Mouse (Mus musculus) heart, embryonic 10.5 days (tissue): ENCODE measurements around the gene Gtpbp1. TPM values are rescaled to one million over a fixed set of nuclear protein-coding genes. Genes with fewer than 3 reads are reported as not detected.
A peak's percentile ranks its signal among the peaks of the same experiment; 100 is the strongest.

Experiments used
- DNase-seq: peaks from one replicate; pipeline ENCODE4 v3.0.0-alpha.2; 2017; ENCODE audit warnings: low spot score
- H3K27ac ChIP-seq: fragments of 300-500 bp; sonication (generic); 2 replicates; pipeline ENCODE4 v1.5.1; 2016; ENCODE audit warnings: mild to moderate bottlenecking
- H3K27me3 ChIP-seq: fragments of 300-500 bp; sonication (generic); 2 replicates; pipeline ENCODE4 v1.6.1; 2016; ENCODE audit warnings: mild to moderate bottlenecking; ENCODE audit not compliant: poor library complexity, insufficient read depth, severe bottlenecking
- H3K36me3 ChIP-seq: fragments of 300-500 bp; sonication (generic); 2 replicates; pipeline ENCODE4 v1.6.1; 2016; ENCODE audit warnings: mild to moderate bottlenecking, moderate library complexity
- H3K4me1 ChIP-seq: fragments of 300-500 bp; sonication (generic); 2 replicates; pipeline ENCODE4 v1.6.1; 2016; ENCODE audit warnings: mild to moderate bottlenecking
- H3K4me3 ChIP-seq: fragments of 300-500 bp; sonication (generic); 2 replicates; pipeline ENCODE4 v1.5.1; 2016; ENCODE audit warnings: mild to moderate bottlenecking, moderate library complexity
- H3K9me3 ChIP-seq: fragments of 300-500 bp; sonication (generic); 2 replicates; pipeline ENCODE4 v1.6.1; 2016; ENCODE audit warnings: mild to moderate bottlenecking, moderate library complexity
- WGBS: fragments of 180-500 bp; shearing (Covaris S2); methylation state at CpG from one replicate; pipeline ENCODE4 v1.1.7; 2016; 5-methylcytosine and 5-hydroxymethylcytosine counted together
- polyA plus RNA-seq: library from polyadenylated mRNA; unstranded; fragments of >200 nt; fragmentation: Nextera tagmentation; extraction: Ambion mirVana; gene quantifications from 2 replicates; pipeline ENCODE4 v1.2.1, GENCODE M21; 2016

Gtpbp1 gene
- polyA plus RNA-seq, 1 experiment from 2014 or later: 38.1 TPM

DNA sequence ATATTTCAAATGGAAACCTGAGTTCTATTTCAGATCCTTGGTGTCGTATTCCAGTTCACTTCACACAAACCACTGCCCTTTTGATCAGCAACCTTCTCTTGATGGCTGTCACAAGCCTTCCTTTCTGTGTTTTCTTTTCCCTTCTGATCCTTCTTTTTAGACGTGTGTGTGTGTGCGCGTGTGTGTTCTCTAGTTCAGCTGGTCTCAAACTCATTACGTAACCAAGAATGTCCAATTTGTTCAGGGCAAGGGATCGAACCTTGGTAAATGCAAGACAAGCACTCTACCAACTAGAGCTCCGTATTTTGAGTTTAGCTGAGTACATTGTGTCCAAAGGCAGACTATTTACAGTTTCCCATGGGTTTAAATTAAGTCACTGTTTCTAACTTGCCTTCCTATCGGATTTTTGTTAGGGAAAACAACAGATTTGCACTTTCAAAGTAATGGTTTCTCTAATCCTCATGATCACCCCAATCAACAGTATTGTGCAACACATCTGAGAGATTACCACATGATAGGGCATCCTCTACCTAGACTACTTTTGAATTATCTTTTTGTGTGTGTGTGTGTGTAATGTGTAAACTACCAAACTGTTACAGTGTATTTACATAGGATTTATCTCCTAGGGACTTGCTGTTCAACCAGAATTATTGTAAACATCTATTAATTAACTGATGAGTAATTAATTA lies 2.2 kb upstream of the Gtpbp1 start:
- H3K27ac ChIP-seq: peak overlapping the region; percentile 95
- WGBS: 5% methylated on average over 8 of the region's 8 CpGs
- peaks cover 64% of the 10 kb centered on the region for H3K4me1 ChIP-seq
- H3K9me3 ChIP-seq: no peaks in the 10 kb centered on the region
- H3K4me3 ChIP-seq: peak overlapping the region; percentile 86
- no peaks in the 10 kb centered on the region for H3K36me3 ChIP-seq
- no peak for DNase-seq
- H3K27me3 ChIP-seq: no peaks in the 10 kb centered on the region

- peaks cover 61% of the 10 kb centered on the region for H3K4me1 ChIP-seq
- H3K27ac ChIP-seq: peak overlapping the region; percentile 70
- H3K4me3 ChIP-seq: peak overlapping the region; percentile 94
- DNase-seq: no peak
- no peaks in the 10 kb centered on the region for H3K27me3 ChIP-seq
- WGBS: 16% methylated on average over 24 of the region's 24 CpGs
- H3K36me3 ChIP-seq: peaks cover 11% of the 10 kb centered on the region
- no peaks in the 10 kb centered on the region for H3K9me3 ChIP-seq
Observed at GRCm38 (mm10) chr15:79689662-79690425, 801 bp upstream of the Gtpbp1 start.

DNA sequence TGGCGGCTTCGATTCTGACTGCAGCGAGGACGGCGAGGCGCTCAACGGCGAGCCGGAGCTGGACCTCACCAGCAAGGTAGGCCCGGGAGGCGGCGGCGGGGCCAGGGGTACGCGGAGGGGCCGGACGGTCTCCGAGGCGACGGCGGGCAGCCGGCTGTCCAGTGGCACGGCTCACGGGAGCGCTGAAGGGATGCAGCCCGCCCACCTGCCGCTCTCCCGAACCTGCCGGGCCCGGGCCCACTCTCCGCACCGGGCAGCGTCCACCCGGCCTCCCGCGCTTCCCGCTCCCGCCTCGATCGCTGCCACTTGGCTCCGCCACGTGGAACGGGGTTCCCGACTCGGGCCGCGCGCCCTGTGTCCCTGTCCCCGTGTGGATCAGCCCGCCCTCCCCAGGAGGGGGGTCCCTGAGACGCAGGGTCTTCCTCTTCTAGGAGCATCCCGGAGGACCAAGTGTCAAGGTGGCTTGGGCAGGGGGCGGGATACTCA lies 421 bp downstream of the Gtpbp1 start:
- WGBS: under 1% methylated on average over 53 of the region's 53 CpGs
- H3K27me3 ChIP-seq: no peaks in the 10 kb centered on the region
- H3K27ac ChIP-seq: peak overlapping the region; percentile 95
- peaks cover 54% of the 10 kb centered on the region for H3K4me1 ChIP-seq
- no peak for DNase-seq
- H3K9me3 ChIP-seq: no peaks in the 10 kb centered on the region
- H3K36me3 ChIP-seq: peaks cover 18% of the 10 kb centered on the region
- H3K4me3 ChIP-seq: peak overlapping the region; percentile 94

DNA sequence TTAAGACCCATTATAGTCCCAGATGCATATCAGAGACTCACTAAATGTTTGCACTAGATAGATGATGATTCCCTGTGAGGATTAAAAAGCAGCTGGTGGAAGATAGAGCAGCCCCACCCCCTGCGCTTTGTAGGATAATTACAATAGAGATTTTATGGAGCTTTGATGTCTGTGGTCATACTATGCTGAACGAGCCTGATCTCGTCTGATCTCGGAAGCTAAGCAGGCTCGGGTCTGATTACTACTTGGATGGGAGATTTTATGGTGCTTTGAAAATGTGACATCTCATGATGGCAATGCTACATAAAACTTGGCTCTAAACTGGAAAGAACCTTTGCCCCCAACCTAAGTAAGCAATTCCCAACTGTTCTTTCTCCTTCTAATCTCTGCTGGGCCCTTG lies 1.7 kb downstream of the Gtpbp1 start:
- Histone ChIP-seq H3K27ac (no peak overlapping the region), H3K9me3 (no peaks in the 10 kb centered on the region), H3K4me1 (peaks cover 53% of the 10 kb centered on the region), H3K4me3 (no peak overlapping the region), H3K36me3 (peaks cover 28% of the 10 kb centered on the region), H3K27me3 (no peaks in the 10 kb centered on the region)
- DNase-seq: no peak
- WGBS: 83% methylated on average over 5 of the region's 5 CpGs

DNA sequence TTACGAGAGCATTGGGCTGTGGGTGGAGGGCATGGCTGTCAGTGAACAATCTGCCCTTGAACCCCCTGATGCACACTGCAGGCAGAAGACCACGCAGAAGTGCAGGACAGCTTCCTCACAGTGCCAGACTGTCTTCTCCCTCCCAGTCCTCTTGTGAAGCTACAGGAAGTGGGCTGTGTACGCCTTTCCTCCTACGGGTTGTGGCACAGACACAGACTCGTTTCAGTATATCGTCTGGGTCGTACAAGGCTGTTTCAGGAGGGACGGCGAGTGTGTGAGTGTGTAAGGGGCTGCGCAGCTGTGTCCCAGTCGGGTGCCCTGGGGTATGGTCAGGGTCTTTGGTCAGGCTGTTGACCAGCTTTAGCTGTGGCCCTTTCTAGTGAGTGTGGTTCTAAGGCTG lies 3.1 kb downstream of the Gtpbp1 start:
- H3K4me3 ChIP-seq: peak overlapping the region; percentile 22; the same call in 1 of the 2 replicates
- H3K36me3 ChIP-seq: peaks cover 30% of the 10 kb centered on the region
- H3K27me3 ChIP-seq: no peaks in the 10 kb centered on the region
- H3K27ac ChIP-seq: peak overlapping the region; percentile 65; the same call in 1 of the 2 replicates
- no peak for DNase-seq
- no peaks in the 10 kb centered on the region for H3K9me3 ChIP-seq
- 72% methylated on average over 11 of the region's 11 CpGs for WGBS
- peaks cover 57% of the 10 kb centered on the region for H3K4me1 ChIP-seq

- no peak for DNase-seq
- no peak overlapping the region for H3K4me3 ChIP-seq
- WGBS: 74% methylated on average over 4 of the region's 4 CpGs
- peak overlapping the region; percentile 65; the same call in 1 of the 2 replicates for H3K27ac ChIP-seq
- H3K27me3 ChIP-seq: no peaks in the 10 kb centered on the region
- peaks cover 54% of the 10 kb centered on the region for H3K4me1 ChIP-seq
- H3K36me3 ChIP-seq: peaks cover 36% of the 10 kb centered on the region
- no peaks in the 10 kb centered on the region for H3K9me3 ChIP-seq
Observed at GRCm38 (mm10) chr15:79694512-79694911, 3.9 kb downstream of the Gtpbp1 start.

DNA sequence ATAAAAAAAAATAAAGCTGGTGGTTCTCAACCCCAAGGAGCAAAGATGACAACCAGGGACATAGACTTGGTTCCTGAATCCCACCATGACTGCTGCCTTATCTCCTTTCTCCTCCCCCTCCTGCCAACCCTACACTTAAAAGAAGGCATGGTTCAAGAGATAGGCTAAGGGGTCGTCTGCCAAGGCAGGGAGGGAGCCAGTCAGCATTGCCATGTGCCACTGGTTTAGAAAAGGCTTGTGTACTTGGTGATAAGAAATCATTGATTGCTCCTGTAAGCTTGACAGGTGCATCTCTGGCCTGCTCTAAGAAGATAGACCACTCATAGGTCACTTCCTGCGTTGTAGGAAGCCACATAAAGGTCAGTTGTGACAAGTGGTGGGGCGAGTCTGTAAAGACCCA lies 4.9 kb downstream of the Gtpbp1 start:
- no peak for DNase-seq
- Histone ChIP-seq H3K4me3 (no peak overlapping the region), H3K27ac (0 out of 2 replicates have a peak overlapping the region, but pooled peaks have one; percentile 22), H3K36me3 (peaks cover 37% of the 10 kb centered on the region), H3K27me3 (no peaks in the 10 kb centered on the region), H3K4me1 (peaks cover 52% of the 10 kb centered on the region), H3K9me3 (no peaks in the 10 kb centered on the region)
- WGBS: 40% methylated on average over 3 of the region's 3 CpGs

GRCm38 (mm10) chr15:79696508-79696907 lies 5.9 kb downstream of the Gtpbp1 start:
- Histone ChIP-seq H3K36me3 (peaks cover 37% of the 10 kb centered on the region), H3K27ac (no peak overlapping the region), H3K9me3 (no peaks in the 10 kb centered on the region), H3K4me1 (peaks cover 46% of the 10 kb centered on the region), H3K4me3 (no peak overlapping the region), H3K27me3 (no peaks in the 10 kb centered on the region)
- 95% methylated on average over 2 of the region's 2 CpGs for WGBS
- no peak for DNase-seq

DNA sequence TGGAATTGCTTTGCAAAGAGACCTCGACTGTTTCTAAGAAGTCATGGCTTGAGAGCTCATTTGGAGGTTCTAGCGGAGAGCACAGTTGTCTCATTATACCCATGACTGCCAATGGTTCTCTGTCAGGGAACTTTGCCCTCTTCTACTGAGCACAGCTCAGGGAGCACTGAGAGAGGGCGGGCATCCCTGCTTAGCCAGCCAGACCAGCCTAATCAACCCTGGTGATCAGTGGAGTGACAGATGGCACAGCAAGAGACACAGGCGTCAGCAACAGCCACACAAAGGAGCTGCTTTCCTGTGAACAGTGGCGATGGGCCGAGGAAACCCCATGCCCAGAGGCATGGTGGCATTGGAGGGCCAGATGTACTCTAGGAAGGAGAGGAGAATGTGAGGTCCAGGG lies 6.4 kb downstream of the Gtpbp1 start:
- H3K4me1 ChIP-seq: peaks cover 41% of the 10 kb centered on the region
- H3K9me3 ChIP-seq: no peaks in the 10 kb centered on the region
- no peak overlapping the region for H3K4me3 ChIP-seq
- H3K27me3 ChIP-seq: no peaks in the 10 kb centered on the region
- H3K27ac ChIP-seq: peak overlapping the region; percentile 56; the same call in 1 of the 2 replicates
- DNase-seq: no peak
- peaks cover 37% of the 10 kb centered on the region for H3K36me3 ChIP-seq
- WGBS: 87% methylated on average over 6 of the region's 6 CpGs

DNA sequence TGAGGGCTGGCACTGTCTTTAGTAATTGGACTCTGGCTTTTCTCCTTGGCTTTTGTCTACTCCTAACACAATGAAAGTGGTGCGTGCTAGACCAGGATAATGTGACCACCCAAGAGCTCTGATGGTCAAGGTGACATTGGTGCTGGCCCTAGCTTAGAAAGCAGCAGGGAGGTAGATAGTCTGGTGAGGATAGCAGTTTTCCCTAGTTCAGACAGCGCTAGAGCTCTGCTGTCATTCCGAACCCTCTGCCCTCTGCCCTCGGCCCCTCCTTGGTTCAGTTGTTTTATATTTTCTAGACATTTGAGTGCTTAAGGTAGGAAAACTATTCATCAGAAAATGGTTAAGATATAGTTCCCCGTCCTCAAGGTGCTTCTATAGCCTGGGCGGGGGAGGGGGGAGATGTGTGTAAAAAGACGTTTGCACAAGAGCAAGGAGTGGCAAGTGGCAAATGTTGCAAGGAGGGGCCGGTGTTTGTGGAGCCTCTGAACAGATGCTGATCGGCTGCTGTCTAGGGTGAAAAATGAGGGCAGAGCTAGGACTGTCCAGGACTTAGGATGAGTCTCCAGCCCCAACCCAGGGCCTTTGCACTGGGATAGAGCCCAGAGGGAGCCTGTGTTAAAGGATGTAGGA lies 7.0 kb downstream of the Gtpbp1 start:
- Histone ChIP-seq H3K9me3 (no peaks in the 10 kb centered on the region), H3K4me3 (no peak overlapping the region), H3K36me3 (peaks cover 37% of the 10 kb centered on the region), H3K27me3 (no peaks in the 10 kb centered on the region), H3K4me1 (peaks cover 35% of the 10 kb centered on the region), H3K27ac (peak overlapping the region; percentile 56; the same call in 1 of the 2 replicates)
- WGBS: 80% methylated on average over 9 of the region's 9 CpGs
- no peak for DNase-seq

DNA sequence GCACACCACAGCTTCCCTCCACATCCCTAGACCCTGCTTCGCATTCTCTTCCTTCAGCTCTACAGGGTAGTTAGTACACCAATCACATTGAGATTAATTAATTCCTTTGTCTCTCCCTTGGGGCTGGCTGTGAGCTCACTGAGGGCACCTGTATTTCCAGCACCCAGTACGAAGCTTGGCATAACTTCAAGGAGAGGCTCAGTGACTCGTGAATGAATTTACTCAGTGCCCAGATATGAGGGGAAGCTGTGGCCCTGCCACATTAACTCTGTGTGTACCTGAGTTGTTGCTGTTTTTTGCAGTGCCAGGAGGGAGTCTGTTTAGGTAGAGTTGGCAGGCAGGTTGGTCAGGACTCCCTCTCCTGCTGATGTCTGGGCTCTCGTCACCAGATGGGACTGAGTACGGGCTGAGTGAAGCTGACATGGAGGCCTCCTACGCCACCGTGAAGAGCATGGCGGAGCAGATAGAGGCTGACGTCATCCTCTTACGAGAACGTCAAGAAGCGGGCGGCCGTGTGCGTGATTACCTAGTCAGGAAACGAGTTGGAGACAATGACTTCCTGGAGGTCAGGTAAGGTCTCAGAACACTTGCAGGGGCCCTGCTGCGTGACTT lies 16.1 kb downstream of the Gtpbp1 start:
- Histone ChIP-seq H3K27me3 (no peaks in the 10 kb centered on the region), H3K4me1 (peaks cover 9% of the 10 kb centered on the region; the same call in 1 of the 2 replicates), H3K27ac (no peak overlapping the region), H3K9me3 (no peaks in the 10 kb centered on the region), H3K36me3 (peaks cover 48% of the 10 kb centered on the region), H3K4me3 (no peak overlapping the region)
- DNase-seq: no peak
- 84% methylated on average over 17 of the region's 17 CpGs for WGBS

GRCm38 (mm10) chr15:79708229-79708822 lies 17.7 kb downstream of the Gtpbp1 start:
- no peak for DNase-seq
- Histone ChIP-seq H3K27ac (no peak overlapping the region), H3K9me3 (no peaks in the 10 kb centered on the region), H3K4me1 (peaks cover 9% of the 10 kb centered on the region; the same call in 1 of the 2 replicates), H3K27me3 (no peaks in the 10 kb centered on the region), H3K4me3 (no peak overlapping the region), H3K36me3 (peaks cover 64% of the 10 kb centered on the region)
- WGBS: 92% methylated on average over 5 of the region's 5 CpGs
